Mouse (Mus musculus) left cerebral cortex, adult 18-20 months (tissue): ENCODE measurements at regions not wholly inside any gene's neighbourhood (a gene's known extent, or its start where the extent isn't known, plus 50 kb on each side); places are given as distances from the start of the nearest gene placed in this dataset.

Experiments
- DNase-seq, 2 experiments: peaks; one replicate each; pipeline ENCODE4 v3.0.0; 2021 to 2022; ENCODE audit warnings: low spot score in 2 of 2, mixed read lengths in 1 of 2

DNA sequence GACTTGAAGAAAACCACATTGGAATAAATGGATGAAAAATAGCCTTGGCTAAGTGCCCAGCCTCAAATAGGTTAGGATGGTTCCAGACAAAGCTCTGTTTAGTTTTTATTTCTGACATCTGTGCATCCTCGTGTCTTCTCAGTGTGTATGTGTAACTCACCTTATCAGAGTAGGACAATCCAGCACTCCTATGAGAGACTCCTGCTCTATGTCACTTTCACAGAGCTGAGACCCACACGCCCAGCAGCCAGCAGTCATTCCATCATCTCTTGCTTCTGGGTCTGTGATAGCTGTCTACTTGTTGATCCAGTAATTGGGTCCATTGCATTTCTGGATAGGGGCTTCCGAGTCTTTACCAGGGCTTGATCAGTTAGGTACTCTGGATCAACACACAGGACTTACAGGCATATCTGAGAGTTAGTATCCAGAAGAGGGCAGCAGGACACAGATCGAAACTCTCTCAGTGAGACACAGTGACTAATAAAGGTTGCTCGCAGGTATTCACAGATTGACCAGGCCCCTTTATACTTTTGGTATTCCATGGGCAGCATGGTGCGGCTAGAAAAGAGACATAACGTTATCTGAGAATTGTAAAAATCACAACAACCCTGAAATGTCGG, 286.3 kb upstream of the Fam92a start:
- no peak for DNase-seq

DNA sequence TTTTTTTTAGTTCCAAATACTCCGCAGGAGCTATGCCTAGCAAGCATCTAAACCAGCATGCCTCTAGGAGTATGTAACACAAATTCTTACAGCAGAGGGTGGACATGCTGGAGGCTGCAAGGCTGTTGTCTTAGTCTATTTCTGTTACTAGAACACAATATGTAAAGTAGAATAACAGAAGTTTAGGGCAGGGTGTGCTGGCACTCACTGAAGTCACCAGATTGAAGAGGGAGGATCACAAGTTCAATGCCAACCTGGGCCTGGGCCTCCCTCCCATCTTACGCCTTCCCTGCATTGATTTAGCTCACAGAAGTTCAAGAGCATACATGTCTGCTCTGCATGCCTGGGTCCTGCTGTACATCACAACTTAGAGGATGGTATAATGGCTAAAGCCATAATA, 280.3 kb upstream of the Fam92a start:
- DNase-seq = peak in 1 of 2 experiments; percentile 32

DNA sequence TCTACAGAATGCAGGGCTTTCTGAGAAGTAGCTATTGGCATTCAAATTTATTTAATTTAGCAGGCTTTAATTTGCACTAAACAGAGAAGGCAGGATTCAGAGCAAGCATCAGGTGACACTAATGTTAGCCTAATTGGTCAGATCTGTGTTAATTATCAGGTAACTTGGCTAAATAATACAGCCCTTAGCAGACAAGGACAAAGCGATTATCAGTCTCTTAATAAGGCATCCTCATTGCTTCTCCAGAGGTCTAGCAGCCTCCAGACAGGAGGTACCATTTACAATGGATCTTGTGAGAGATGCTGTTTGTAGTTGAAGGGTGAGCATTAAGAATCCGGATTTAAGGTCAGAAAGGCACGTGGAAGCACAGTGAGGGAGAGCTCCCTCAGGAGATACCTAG, 253.7 kb upstream of the Fam92a start:
- no peak for DNase-seq

DNA sequence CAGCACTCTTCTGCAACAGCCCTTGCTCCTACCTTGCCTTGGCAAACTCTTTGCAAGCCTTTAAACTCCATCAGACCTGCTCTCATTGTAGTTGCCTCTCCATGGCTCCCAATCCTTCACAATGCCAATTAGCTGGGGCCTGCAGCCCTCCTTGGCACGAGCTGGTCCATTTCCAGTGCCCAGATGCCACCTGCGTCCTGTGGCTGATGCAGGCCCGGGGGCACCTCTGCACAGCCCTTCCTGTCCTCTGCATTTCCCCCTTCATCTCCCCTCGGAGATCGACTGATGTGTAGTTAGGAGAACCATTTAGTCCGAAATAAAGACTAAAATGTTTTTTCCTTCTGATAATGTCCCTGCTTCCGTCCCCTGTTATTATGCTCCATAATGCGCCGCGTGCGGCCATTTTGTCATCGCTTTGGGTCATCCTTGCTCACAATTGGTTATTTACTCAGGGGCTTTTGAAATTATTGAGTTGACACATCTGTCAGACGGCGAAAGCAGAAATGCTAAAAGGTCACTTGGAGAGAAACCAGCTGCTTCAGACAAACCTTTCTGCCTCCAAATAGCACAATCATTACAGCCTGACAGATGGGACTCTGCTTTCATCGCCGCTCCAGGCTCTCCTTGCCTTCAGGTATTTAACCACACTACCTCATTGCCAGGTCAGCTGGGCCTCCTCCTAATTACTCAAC, 250.0 kb upstream of the Fam92a start:
- DNase-seq = no peak

DNA sequence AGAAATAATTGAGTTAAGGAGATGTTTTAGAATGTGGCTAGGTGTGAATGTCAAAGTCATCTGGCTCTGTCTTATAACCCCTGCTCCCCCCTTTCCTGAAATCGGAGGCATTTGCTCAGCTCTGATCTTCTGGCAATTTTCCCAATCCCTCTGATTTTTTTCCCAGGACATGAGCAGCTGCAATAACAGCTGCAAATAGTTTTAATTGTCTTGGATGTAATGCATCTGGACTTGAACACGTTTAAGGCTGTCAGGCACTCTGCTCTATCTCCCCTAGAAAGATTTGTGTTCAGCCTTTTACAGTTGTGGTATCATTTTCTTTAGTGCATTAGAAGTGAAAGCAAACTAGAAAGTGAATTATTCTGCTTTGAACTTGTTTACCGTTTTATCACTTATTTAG, 246.3 kb upstream of the Fam92a start:
- DNase-seq = no peak

DNA sequence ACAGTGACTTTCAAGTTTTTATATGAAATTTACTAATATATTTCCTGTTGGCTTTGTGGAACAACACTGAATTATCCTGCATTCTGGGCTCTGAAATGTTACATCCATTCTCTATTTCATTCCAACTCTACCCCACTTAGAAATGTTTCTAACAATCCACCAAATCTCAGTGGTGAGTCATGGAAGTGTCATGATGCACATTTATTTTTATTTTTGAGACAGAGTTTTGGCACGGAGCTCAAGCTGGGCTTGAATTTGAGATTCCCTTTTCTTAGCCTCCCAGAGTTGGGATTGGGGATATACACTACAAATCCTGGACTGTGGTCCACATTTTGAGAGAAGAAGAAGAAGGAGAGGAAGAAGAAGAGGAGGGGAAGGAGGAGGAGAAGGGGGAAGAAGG, 223.5 kb upstream of the Fam92a start:
- DNase-seq = peak in 1 of 2 experiments; percentile 5

DNA sequence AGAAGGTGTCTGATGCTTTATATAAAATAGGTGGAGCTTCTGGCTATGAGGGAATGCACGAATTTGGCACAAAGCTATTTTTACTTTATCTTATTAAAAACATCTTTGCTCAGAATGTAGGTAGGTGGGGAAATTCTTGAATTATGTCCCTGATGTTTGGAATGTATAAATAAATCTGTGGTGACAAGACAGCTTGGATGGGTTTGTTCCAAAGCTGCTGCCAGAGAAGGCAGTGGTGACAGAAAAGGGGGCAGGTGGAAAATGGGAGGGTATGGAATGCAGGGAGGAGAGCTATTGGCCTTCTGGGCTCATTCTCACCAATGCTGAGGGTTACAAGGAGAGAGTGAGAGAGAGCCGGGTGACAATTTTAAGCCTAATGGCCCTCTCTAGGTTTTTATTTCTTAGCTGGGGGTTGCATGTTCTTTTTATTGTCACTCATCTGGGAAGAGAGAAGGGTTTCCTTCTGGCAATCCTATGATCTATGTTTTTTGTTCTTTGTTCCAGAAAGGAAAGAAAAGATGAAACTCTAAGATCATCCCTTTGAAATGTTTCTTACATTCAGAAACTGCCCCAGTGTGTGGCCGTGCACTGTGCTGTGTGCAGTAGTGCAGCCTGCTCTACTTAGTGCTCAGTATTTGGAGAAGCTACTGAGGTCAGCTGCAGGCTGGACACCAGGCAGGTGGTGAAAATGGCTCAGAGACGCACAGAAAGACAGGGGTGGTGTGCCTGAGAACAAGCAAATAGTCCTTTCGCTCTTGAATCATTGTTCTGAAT, 205.2 kb upstream of the Fam92a start:
- DNase-seq = peak; percentile 20 to 24

DNA sequence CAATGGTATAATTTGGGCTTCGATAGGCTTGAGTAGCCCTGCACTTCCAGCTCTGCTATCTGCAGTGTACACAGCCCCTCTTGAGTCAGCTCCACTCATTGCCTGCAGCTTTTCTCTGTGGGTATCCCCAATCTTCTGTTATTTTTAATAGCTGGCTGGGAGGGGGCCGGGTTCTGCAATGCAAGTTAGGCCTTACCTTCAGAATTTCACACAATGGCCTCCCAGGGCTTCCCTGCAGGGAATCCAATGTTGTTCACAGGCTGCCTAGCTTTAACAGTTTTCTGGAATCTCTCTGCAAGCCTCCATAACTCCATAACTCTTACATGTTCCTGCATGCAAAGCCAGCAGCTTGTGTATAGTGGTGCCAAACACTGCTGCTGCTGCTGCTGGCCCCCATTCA, 197.7 kb upstream of the Fam92a start:
- DNase-seq = no peak

DNA sequence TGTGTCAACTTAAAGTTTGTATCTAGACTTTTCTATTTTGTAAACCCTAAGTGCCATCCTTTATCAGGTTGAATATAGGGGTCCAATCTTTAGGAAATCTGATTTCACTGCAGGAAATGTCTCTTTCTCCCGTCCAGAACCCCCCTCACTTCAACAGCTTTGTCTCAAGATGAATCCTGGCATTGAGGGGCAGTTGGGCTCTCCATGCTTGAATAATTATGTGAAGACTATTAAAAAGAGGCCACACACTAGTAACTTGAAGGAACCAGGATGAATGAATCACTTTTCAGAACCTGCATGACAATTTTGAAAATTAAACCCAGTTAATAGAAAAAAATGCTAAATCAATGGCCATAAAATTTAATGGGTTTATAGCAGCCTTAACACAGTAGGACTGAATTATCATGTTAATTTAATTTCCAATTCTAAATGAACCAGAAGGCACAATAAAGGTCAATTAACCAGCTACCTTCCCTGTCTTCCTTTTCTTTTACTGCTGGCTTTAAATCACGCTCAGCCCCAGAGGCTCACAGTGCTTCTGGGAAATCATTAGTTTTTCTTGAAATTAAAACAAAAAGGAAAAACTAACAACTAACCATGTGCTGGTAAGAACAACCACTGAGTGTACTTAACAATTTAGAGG, 185.3 kb upstream of the Fam92a start:
- DNase-seq = no peak

DNA sequence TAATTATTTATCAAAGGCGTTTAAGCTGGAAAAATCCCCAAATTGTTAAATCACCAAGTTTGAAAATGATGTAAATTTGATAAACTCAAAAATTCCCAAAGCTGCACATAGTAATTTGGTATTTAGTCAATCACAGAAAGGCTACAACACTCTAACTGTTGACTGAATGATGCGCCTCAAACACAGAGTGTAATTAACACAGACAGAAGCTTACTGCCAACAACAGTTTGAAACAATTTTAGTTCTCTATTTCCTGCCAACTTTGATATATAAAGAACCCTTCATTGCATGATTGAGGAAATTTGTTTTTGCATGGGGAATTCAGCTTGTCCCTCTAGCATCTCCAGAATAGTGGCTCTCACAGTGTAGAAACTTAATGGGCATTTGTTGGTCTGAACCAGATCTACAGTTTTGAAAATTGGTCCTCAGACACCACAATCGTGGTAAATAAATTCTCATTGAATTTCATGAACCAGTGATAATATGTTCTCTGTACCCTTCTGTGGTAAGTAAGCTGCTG, 181.6 kb upstream of the Fam92a start:
- DNase-seq = no peak

DNA sequence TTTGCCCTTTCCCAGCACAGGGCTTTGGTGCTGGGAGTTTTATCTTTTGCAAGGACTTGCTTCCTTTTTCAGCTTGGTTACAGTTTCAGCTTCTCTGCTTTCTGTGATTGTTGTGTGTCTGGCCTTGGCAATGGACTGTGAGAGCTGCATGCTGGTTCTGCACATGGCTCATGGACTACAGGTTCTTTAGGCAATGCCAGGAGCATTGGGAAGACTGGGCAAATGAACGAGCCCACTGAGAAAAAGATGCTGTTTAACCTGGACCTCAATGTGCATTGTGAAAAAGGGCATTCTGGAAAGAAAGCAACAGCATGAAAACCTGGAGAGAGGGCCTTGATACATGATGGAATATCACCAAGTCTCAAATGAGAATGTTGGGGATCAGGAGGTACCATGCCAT, 167.4 kb upstream of the Fam92a start:
- no peak for DNase-seq

DNA sequence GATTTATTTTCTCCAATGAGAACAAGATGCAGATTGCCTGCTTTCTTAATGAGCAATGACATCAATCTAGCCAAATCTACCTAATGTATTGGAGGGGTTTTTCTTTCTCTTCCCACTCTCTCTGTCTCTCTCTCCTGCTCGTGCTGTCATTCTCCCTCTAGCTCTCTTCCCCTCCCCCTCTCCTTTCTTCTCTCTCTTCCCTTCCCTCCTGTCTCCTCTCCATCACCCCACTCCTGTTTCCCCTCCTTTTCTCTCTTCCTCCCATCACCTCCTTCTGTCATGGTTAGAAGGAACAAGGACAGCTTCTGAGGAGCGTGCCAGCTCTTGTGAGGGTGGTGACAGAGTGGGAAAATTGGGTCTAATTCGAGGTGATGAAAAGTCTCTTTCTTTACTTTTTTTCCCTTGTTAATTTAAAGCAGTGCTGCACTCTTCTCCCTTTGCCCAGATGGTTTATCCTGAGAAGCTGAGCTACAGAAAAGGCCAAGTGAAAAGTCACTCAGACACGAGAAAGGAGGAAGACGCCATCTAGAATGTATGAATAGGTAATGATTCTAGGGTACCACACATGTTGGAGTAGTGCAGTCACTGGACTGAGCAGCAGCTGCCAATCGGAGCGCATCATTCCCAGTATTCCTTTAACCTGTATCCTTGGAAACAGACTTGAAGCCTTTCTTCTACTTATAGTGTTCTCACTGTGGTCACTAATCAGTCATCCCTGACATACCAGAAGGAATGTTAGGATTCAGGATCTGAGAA, 163.2 kb upstream of the Fam92a start:
- peak in 1 of 2 experiments; percentile 15 for DNase-seq

DNA sequence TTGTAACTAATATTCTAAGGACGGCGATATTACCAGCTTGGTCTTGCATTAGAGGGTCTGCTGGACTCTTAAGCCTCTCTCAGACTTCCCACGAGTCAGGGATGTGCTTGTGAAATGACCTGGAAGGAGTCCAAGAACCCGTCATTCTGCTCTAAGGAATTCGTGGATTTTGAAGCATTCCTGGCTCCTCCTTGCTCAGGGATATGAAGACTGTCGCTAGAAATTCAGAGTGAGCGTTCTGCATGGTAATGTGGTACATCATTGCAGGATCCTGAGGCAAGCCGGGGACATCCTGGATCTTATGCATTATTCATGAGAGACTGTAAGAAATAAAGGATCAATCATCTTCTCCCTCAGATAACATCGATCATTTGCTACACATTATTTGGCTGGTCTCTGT, 162.6 kb upstream of the Fam92a start:
- peak; percentile 3 to 5 for DNase-seq

DNA sequence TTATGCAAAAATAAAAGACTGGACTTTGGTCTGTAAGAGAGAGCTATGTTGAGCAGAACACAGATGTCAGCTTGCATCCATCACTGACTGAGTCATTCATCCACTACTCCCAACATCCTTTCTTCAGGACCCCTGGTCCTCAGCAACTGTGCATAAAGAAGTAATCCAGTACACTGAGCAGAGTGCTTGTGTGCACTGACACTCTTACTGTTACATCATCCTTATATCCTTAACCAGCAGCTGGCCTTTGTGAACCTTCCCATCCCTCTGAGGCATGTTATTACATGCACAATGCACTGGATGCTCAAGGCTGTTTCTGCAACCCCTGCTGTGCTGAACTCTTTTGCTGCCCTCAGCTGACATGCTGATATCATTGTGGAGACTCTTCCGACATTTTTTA, 144.2 kb upstream of the Fam92a start:
- no peak for DNase-seq

DNA sequence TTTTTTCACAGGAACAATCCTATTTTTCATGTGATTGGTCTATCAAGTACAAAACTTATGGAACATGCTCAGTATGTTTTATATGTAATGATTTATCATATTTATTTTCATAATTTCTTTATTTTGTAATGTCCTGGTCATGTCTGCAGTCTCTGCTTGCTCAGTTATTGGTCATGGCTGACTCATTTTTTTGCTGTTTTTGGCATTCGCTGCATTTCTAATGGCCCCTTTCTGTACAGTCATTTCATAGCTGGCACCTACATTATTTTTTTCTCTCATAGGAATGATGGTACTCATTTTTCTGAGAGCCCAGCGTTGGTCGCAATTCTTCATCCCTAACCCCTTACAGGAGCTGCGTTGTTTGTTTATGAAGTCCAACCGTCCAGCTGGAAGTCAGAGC, 136.5 kb upstream of the Fam92a start:
- DNase-seq = no peak

DNA sequence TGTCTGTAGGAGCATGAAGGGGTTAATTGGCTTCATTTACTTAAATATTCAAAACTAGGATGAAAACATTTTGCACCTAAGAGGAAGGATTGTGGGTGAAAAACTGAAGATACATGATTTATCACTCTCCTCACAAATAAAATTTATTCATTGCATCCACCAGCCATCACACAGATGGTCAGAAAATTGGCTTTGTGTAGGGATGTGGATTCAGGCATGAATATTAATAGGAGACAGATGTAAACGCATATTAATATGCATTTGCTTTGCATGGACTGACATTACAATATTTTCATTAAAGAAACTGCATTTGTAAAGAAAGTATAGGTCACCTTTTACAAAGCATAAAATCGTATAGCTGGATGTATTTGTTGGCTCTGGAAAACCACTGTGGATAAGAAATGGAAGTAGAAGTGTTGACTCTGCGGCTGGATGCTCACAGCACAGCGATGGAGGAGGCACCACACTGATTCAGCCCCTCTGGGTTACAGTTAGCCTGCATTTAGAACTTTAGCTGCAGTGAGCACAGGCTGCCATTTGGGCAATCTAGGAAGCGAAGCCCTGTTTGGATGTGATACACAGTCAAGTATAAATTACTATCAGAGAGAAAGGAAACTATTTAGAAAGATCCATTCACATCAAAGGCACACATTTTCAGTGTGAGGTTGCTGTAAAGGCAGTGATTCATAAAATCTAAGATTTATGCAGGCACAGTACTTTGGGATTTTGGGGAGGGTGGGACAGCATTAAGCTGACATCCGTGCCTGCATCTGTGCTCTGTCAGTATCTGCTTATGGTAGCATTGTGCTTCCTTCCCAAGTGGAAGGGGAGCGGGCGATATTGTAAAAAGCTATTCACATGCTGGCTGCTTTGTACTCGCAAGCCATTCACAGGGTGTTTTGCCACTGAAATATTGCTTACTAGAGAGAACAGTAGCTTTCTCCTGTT, 135.1 kb upstream of the Fam92a start:
- no peak for DNase-seq

DNA sequence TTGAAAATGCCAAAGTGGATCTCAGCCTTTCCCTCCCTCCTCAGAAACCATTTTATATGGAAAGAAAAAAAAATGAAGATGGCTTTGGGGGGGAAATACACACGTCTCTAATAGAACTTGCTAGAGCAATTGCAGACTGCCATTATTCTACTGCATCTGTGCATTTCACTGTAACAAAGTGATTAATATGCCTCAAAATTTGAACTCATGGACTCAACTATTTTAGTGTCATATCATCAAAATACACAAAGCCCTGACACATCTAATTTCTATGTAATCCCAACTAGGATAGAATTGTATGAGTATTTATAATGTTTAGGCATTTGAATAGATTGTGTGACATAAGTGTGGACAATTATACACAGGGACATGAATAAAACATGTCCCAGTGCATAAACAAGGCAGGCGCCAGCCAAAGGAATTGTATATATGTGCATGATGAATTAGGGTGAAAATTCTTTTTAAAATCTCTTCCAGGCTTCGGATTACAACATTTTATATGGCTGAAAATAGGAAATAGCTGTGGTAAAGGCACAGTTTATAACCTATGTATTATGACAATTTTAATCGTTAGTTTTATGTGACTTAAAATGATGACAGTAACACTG, 115.4 kb upstream of the Fam92a start:
- DNase-seq = no peak

DNA sequence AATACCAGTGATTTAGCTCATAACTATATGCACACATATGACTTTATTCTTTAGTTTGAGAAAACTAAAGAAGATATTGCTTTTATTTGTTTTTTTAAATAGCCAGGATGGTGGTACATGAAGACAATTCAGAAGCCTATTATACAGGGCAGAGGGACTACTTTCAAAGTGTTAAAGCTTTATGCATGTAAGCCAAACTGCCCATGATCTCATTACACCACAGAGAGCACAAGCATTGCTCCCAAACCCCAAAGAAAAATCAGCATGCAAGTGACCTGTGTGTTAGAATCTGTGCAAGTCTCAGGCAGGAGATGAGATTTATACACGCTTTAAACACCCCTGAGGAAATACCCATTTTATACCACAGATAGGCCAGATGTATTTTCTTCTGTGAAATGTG, 114.6 kb upstream of the Fam92a start:
- DNase-seq = no peak

DNA sequence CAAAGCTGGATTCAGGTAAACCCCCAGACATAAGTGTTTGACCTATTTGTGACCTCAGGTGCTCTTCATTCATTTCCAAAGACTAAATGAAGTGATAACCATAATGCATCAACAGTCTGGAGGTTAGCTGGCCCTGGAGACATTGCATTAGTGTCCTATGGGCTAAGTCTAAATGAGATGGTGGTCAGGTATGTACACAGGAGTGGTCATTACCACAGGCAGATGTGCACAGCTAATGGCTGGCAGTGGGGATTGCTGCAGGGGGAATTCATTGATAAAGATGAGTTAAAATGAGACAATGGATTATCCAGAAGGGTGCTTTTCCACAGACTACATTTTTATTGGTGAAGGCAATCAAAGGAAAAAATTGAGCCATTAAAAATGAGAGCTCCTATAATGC, 114.2 kb upstream of the Fam92a start:
- DNase-seq = no peak
